Mouse (Mus musculus): Measurements from ENCODE around the gene Gulp1.

- TF ChIP-seq RAD21 (IDR thresholded peaks at IDR 0.05; ENCODE audit: low read depth, low read length): no peak
- TF ChIP-seq CTCF (conservative IDR thresholded peaks at IDR 0.05 in 1 of 2, IDR thresholded peaks at IDR 0.05 in 1 of 2; ENCODE audit: low read depth in 2 of 2, low read length in 2 of 2): no peak
- no peak for TF ChIP-seq CHD2 (IDR thresholded peaks at IDR 0.05; ENCODE audit: low read length)
- TF ChIP-seq EP300 (IDR thresholded peaks at IDR 0.05; ENCODE audit: low read length): no peak
These were observed 24.7 kb downstream of the Gulp1 start for GRCm38 (mm10) chr1:44576001-44576400.

All from CH12.LX (cell line).